Mouse (Mus musculus) adrenal gland (tissue): ENCODE data around the gene Cep295nl.
"Not testable (repeated sequence)": the region's sequence is repeated elsewhere in the genome, so short reads cannot be mapped to it uniquely, and the experiment has no call there.

Experiments used
- intact Hi-C: fragments of 180-260 bp; cut with DNase I; formaldehyde crosslinking; loops from one replicate; pipeline ENCODE4 v1.15.1; 2025

The Cep295nl gene

DNA sequence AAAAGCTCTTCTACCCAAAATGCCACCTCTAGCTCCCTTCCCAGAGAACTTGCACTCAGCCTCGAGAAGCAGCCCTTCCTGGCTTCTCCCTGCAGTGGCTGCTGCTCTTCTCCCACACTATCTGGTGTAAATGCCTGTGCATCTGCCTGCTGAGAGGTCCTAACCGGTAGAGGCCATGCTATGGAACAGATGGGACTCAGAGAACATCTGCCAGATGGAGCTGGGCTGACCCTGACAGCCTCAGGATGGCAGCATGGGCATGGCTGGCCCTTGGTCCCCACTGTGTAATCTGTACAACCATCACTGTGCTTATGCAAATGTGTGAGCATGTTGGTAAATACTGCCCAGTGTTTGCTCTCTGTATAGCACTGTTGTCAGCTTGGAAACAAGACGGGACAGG, 19.7 kb downstream of the Cep295nl start:
- intact Hi-C loops, result loop anchor here (5.0 kb wide), 1 partner anchor 40 kb away; no protein-coding TSS in a partner anchor

GRCm38 (mm10) chr11:118321971-118322370, 20.3 kb downstream of the Cep295nl start:
- intact Hi-C loops, result loop anchor here (5.0 kb wide), 1 partner anchor 40 kb away; no protein-coding TSS in a partner anchor

DNA sequence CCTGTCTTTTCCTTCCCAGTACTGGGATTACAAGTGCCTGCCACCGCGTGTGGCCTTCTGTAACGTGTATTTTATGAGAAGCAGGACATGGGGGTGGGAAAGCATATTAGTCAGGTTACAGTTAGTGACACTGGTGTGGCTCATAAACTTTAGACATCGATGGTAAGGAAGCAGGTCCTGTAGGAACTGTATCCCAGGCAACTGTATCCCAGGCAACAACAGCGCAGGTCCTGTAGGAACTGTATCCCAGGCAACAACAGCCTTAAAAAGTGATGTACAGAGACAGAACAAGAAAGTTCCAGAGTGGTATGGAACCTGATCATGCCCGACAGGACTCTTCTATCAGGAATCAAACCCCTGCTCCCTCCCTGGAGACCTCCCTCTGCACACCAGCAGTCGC, 20.8 kb downstream of the Cep295nl start:
- intact Hi-C loops, result loop anchor here (5.0 kb wide), 1 partner anchor 41 kb away; no protein-coding TSS in a partner anchor

GRCm38 (mm10) chr11:118318678-118319077, 23.6 kb downstream of the Cep295nl start:
- intact Hi-C loops, result loop anchor here (2.0 kb wide), 1 partner anchor 60 kb away; no protein-coding TSS in a partner anchor

DNA sequence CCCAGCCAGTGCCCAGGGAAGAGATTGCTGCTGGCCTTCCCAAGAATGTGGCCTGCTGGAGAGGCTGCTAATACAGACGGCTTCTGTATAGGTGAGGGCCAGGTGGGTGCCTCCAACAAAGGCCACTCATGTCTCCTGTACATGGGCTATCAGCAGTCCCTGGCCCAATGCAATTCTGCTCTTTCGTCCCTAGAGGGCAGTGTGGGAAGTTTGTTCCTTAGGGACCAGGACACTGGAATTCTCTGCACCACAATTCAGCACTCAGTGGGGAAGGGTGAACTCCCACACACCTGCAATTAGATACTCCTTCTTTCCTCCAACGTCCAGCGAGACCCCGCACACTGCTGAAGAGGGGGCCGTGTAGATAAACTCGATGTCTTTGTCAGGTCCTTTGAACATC, 25.2 kb downstream of the Cep295nl start:
- intact Hi-C loops, result no loop called here

GRCm38 (mm10) chr11:118316231-118316806, 26.0 kb downstream of the Cep295nl start:
- intact Hi-C loops, result no loop called here

DNA sequence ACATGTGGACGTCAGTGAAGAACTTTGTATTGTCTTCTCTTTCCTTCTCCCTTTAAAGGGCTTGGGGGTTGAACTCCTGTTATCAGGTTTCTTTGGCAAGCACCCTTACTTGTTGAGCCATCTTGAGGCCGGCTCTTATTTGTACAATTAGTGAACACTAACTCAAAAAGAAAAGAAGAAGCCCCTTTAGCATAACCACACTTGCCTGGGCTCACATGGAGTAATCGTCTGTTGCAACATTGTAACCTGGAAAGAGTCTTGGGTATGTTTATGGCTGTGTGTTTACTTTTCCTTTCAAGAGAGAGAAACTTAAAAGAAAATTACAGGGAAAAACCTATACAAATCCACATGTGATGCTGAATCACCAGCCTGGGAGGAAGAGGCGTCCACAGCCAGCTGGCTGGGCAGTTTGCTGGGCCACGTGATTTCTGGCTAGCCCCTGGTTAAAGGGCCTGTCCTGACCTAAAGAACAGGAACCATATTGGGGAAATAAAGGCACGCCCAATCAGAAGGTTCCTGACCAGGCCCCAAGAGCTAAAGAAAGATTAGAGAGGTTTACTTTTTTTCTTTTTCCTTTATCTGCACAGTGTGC, 30.1 kb downstream of the Cep295nl start:
- intact Hi-C loops, result no loop called here

DNA sequence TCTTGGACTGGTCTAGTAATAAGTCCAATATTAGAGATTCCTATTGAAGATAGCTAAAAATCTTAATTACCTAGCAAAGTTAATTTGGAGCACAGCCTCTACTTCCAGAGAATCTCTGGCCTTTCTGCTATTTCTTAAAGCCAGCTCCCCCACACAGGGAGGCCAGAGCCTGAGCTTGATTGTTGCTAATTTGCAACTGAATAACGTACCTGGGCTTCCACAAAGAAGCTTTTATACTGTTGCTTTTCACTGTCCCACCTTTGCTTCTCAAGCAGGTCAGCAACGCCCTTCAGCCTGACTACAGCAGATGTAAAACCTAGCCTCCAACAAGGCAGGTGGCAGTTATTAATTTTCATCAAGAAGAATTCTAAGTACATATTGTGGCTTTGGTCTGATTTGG, 34.3 kb downstream of the Cep295nl start:
- intact Hi-C loops, result not testable (repeated sequence)

DNA sequence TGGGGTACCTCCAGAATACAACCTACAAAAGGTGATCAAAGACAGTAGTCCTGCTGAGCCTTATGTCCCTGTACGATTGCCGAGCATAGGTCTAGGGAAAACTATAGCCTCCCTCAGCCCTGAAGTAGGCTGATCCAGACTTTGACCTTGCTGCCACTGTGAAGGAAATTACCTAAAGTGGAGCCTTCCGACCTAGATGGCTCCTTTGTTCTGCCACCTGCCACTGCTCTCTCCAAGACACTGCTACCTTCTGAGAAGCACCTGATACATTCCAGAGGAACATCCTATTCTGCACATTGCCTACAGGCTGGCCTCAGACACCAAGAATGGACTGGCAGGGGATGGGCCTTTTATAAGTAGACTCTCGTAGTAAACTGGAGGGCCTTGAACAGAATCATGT, 38.3 kb downstream of the Cep295nl start:
- intact Hi-C loops, result not testable (repeated sequence)

DNA sequence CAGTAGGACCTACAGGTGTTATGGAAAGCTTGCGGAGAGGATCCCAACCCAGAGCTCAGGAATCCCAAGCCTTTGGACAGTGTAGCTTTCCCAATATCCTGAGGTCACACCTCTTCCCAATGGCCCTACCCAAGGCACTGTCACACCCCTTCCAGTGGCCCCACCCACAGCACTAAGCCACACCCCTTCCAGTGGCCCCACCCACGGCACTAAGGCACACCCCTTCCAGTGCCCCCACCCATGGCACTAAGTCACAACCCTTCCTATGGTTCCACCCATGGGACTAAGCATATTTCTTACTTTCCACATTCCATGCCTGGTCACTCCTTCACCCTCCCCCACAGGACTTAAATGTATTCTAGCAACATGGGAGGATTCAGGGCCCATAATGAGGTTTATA, 43.5 kb downstream of the Cep295nl start:
- intact Hi-C loops, result no loop called here

- intact Hi-C loops, result no loop called here
Observed at GRCm38 (mm10) chr11:118297967-118298366, 44.3 kb downstream of the Cep295nl start.

DNA sequence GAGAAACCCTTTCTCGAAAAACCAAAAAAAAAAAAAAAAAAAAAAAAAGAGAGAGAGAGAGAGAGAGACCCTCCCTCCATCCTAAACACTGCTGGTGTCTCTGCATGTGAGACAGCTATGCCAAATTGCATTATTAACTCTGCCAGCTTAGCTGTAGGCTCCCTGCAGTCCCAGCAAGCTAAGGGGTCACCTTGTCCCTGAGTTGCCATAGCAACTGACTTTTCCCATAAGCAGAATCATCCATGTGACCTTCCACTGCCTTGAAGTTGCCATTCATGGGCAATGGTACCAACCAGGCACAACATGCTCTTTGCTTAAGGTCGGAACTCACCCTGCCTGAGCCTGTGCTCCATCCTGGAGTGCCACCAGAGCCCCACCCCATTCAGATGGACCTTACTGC, 47.3 kb downstream of the Cep295nl start:
- intact Hi-C loops, result no loop called here

GRCm38 (mm10) chr11:118292671-118293070, 49.6 kb downstream of the Cep295nl start:
- intact Hi-C loops, result no loop called here

DNA sequence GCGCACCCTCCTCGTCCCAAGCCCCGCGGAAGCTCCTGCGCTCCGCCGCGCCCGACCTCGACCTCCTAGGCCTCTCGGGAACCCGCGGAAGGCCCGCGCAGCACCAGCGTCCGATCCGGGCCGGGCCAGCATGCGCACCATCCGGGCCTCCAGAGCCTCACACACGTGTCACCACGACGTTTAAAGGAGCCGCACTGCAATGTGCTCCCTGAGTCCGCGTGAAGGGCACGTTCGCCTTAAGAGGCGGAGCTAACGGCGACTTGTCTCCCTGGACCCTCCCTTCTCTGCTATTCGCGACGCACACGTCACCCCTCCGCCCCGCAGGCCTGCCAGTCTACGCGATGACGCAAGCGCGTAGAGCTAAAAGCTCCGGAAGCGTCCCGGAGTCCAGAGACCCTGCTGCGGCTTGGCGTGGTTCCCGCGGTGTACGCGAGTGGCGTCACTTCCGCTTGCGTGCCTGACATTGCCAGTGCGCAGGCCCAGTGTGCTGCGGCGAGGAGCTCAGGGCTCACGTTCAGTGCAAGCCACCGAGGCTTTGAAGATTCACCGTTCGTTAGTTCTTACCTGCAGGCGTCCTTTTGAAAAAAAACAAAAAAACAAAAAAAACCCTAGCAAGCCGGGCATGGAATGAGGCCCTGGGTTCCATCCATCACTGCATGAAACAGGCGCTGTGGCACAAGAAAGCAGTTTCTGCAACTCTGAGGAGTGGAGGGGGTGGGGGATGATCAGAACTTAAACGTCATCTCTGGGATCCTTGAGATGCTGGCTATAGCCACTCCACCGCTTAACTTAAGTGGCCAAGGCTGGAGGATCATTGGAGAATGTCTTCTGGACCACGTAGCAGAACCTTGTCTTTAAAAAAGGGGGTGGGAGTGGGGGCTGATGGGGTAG, 52.1 kb downstream of the Cep295nl start, which contains the start of gene Usp36:
TSS of gene Usp36 (minus strand) at position 246 of the 891 bp plus-strand sequence.
- intact Hi-C loops, result no loop called here

DNA sequence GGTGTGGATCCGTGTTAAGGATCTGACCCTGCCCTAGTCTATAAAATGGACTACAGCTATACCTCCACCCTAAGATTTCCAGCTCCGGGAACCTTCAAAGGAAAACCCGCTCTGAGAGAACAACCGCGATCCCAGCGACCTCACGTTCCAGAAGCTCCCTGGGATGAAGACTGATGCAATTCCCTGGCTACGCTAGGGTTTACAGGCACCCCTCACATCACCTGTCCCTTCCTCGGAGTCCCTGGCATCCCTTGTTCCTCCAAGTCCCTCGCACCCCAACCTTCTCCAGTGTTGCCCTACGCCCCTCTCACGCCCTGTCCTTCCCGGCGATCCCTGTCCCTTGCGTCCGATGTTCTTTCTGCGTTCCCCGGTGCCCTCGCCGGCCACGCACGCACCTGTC, 52.7 kb downstream of the Cep295nl start:
- intact Hi-C loops, result no loop called here

- intact Hi-C loops, result no loop called here
Observed at GRCm38 (mm10) chr11:118289037-118289511, 53.2 kb downstream of the Cep295nl start.

- intact Hi-C loops, result no loop called here
Observed at GRCm38 (mm10) chr11:118287573-118287972, 54.7 kb downstream of the Cep295nl start.

- intact Hi-C loops, result no loop called here
Observed at GRCm38 (mm10) chr11:118286434-118286833, 55.9 kb downstream of the Cep295nl start.

- intact Hi-C loops, result no loop called here
Observed at GRCm38 (mm10) chr11:118285791-118286190, 56.5 kb downstream of the Cep295nl start.
